ENCODE assay signal across 9 mouse cellular contexts in genomic region chr9:34489316-34489710, GRCm38 (mm10). TPM values are rescaled to one million over a fixed set of nuclear protein-coding genes. Genes with fewer than 3 reads are reported as not detected.
A peak's percentile ranks its signal among the peaks of the same experiment; 100 is the strongest.
DNase-seq lines count a peak whose midpoint lies in the region; ATAC-seq lines count a peak whose summit lies in the region.
"Had no signal": no experiment of that assay in that cellular context is flagged by ENCODE, and none has a peak within 500 bp of the region (broad histone marks: within the 10 kb centered on the region; RNA-seq: fewer than 3 reads in every experiment).

No protein-coding gene starts in this region.

- no peak overlapping the region for H3K27ac ChIP-seq in kidney, embryonic 14.5 days (ENCODE audit: low read depth, low read length)
- no peak overlapping the region for H3K27ac ChIP-seq in embryonic facial prominence, embryonic 12.5 days
- 0 out of 2 replicates have a peak overlapping the region, but pooled peaks have one; percentile 60 for H3K27ac ChIP-seq in hindbrain, embryonic 14.5 days
- H3K27ac ChIP-seq in midbrain, embryonic 15.5 days: peak overlapping the region; percentile 80

- peaks cover 28% of the 10 kb centered on the region for H3K27me3 ChIP-seq in kidney, embryonic 14.5 days (ENCODE audit: control insufficient read depth, insufficient read depth, low read length)
- H3K27me3 ChIP-seq in embryonic facial prominence, embryonic 12.5 days: peaks cover 52% of the 10 kb centered on the region
- peaks cover 21% of the 10 kb centered on the region; the same call in 1 of the 2 replicates for H3K27me3 ChIP-seq in hindbrain, embryonic 14.5 days (ENCODE audit: control insufficient read depth, insufficient read depth, low read length)
- peaks cover 13% of the 10 kb centered on the region; the same call in 1 of the 2 replicates for H3K27me3 ChIP-seq in midbrain, embryonic 15.5 days (replicated peaks)
- H3K27me3 ChIP-seq: Patski had no signal

- H3K4me3 ChIP-seq in kidney, embryonic 14.5 days (ENCODE audit: low read length): peak overlapping the region; percentile 67
- H3K4me3 ChIP-seq in embryonic facial prominence, embryonic 12.5 days: peak overlapping the region; percentile 56
- peak overlapping the region; percentile 67 for H3K4me3 ChIP-seq in hindbrain, embryonic 14.5 days (replicated peaks; ENCODE audit: low read length)
- H3K4me3 ChIP-seq in midbrain, embryonic 15.5 days: peak overlapping the region; percentile 92

- peaks cover 3% of the 10 kb centered on the region for H3K4me1 ChIP-seq in kidney, embryonic 14.5 days (ENCODE audit: control insufficient read depth, insufficient read depth, low read length)
- H3K4me1 ChIP-seq in embryonic facial prominence, embryonic 12.5 days: no peaks in the 10 kb centered on the region
- H3K4me1 ChIP-seq in hindbrain, embryonic 14.5 days (replicated peaks; ENCODE audit: control insufficient read depth, insufficient read depth, low read length): peaks cover 35% of the 10 kb centered on the region
- peaks cover 60% of the 10 kb centered on the region for H3K4me1 ChIP-seq in midbrain, embryonic 15.5 days

- H3K36me3 ChIP-seq in kidney, embryonic 14.5 days (ENCODE audit: control insufficient read depth, insufficient read depth, low read length): no peaks in the 10 kb centered on the region
- H3K36me3 ChIP-seq in embryonic facial prominence, embryonic 12.5 days: no peaks in the 10 kb centered on the region
- H3K36me3 ChIP-seq in hindbrain, embryonic 14.5 days (replicated peaks; ENCODE audit: control insufficient read depth, insufficient read depth): no peaks in the 10 kb centered on the region
- H3K36me3 ChIP-seq in midbrain, embryonic 15.5 days (replicated peaks): no peaks in the 10 kb centered on the region

- ATAC-seq in kidney, embryonic 14.5 days (ENCODE audit: low FRiP score, low TSS enrichment): no peak
- no peak for ATAC-seq in embryonic facial prominence, embryonic 12.5 days (ENCODE audit: insufficient number of reproducible peaks, insufficient read depth, low FRiP score, low TSS enrichment)
- no peak for ATAC-seq in hindbrain, embryonic 14.5 days (ENCODE audit: low FRiP score)
- no peak for ATAC-seq in midbrain, embryonic 15.5 days (replicated peaks)

- H3K9ac ChIP-seq in kidney, embryonic 14.5 days (ENCODE audit: low read depth, low read length): peak overlapping the region; percentile 50; the same call in 1 of the 2 replicates
- H3K9ac ChIP-seq in embryonic facial prominence, embryonic 12.5 days: peak overlapping the region; percentile 49
- peak overlapping the region; percentile 68 for H3K9ac ChIP-seq in hindbrain, embryonic 14.5 days
- peak overlapping the region; percentile 74 for H3K9ac ChIP-seq in midbrain, embryonic 15.5 days

- WGBS in kidney, embryonic 14.5 days: 1% methylated on average over 13 of the region's 13 CpGs
- under 1% methylated on average over 13 of the region's 13 CpGs for WGBS in embryonic facial prominence, embryonic 12.5 days
- under 1% methylated on average over 13 of the region's 13 CpGs for WGBS in hindbrain, embryonic 14.5 days
- WGBS in midbrain, embryonic 15.5 days: 1% methylated on average over 13 of the region's 13 CpGs

- no peaks in the 10 kb centered on the region for H3K9me3 ChIP-seq in kidney, embryonic 14.5 days (ENCODE audit: control insufficient read depth, low read length)
- no peaks in the 10 kb centered on the region for H3K9me3 ChIP-seq in embryonic facial prominence, embryonic 12.5 days
- no peaks in the 10 kb centered on the region for H3K9me3 ChIP-seq in hindbrain, embryonic 14.5 days (ENCODE audit: control insufficient read depth, low read length)
- H3K9me3 ChIP-seq in midbrain, embryonic 15.5 days: no peaks in the 10 kb centered on the region

- DNase-seq in kidney, postnatal 10 days: no peak
- no peak for DNase-seq in hindbrain, embryonic 14.5 days (ENCODE audit: low spot score)
- DNase-seq in urinary bladder, adult 2 months (ENCODE audit: low spot score): no peak
- no peak for DNase-seq in embryo, embryonic 11 days
- no peak for DNase-seq in left cerebral cortex, postnatal 10 days (ENCODE audit: extremely low spot score in 1 of 2, low spot score in 2 of 2)

- peak overlapping the region; percentile 94 for H3K4me2 ChIP-seq in kidney, embryonic 14.5 days (replicated peaks; ENCODE audit: low read depth, low read length)
- H3K4me2 ChIP-seq in embryonic facial prominence, embryonic 12.5 days (replicated peaks): peak overlapping the region; percentile 76
- peak overlapping the region; percentile 66 for H3K4me2 ChIP-seq in hindbrain, embryonic 14.5 days (replicated peaks)
- H3K4me2 ChIP-seq in midbrain, embryonic 15.5 days: peak overlapping the region; percentile 85

- intact Hi-C loops in left cerebral cortex, postnatal 10 days (cut with DNase I): loop anchor here (5.0 to 10.0 kb wide), 3 partner anchors 285 to 528 kb away; no protein-coding TSS in a partner anchor

RNA-seq across cellular contexts. Expression of gene Kirrel3, which starts 3.6 kb away (rescaled TPM):
- 3.2 and 4.0 TPM in 2 replicates for polyA plus RNA-seq in kidney, embryonic 14.5 days (2014; fragmentation: Nextera tagmentation; extraction: Ambion mirVana)
- 7.9 and 8.1 TPM in 2 replicates for polyA plus RNA-seq in embryonic facial prominence, embryonic 12.5 days (2016; fragmentation: Nextera tagmentation; extraction: Ambion mirVana)
- polyA plus RNA-seq in hindbrain, embryonic 14.5 days (2014; fragmentation: Nextera tagmentation; extraction: Ambion mirVana): 38.8 and 41.8 TPM in 2 replicates
- 49.7 and 50.5 TPM in 2 replicates for polyA plus RNA-seq in midbrain, embryonic 15.5 days (2015; fragmentation: Nextera tagmentation; extraction: Ambion mirVana)
- 0.08 and 0.32 TPM in 2 replicates for polyA plus RNA-seq in urinary bladder, adult 2 months (2012; rRNA removed)
- 10 to 100 TPM; 77.0 to 80.1 TPM for total RNA-seq in left cerebral cortex, postnatal 10 days (2021)

Comparison
In these comparisons a context has a peak if more than half of its experiments do, and no peak if none do; other contexts are left out.
1. H3K27ac ChIP-seq: peak in hindbrain, embryonic 14.5 days (single experiment) and midbrain, embryonic 15.5 days (single experiment); none in kidney, embryonic 14.5 days (single experiment) and embryonic facial prominence, embryonic 12.5 days (single experiment).
2. Peak in every context shown above with its lines, with median percentiles within 50 percentile points of each other: H3K4me2 ChIP-seq, H3K4me3 ChIP-seq and H3K9ac ChIP-seq.